In the genomic region with DNA sequence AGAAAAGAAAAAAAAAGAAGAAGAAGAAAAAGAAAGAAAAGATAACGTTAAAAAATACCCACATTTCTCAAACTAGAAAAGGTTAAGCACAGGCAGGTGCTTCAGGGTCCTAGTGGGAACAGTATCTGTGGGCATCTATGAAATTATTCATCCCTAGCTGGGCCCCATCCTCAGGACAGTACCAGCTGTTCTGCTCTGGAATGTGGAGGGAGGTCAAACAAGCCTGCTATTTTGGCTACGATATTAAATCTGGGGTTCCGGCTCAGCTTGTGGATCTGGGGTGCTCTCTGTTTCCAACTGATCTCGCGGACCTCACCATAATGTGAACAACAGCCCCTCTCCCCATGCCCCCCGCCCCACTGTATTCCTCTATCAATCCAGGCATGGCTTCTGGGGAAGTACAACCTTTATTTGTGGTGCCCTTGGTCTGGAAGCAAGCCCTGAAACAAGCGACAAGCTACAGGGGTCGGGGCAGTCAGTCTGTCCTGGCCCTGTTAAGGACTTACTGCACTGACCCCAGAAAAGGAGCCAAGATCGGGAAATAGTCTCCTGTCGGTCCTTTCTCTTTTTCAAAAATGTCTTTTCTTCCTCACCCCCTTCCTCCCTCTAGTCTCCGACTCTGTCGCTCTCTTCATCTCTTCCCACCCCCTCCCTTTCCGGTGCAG, we compare ENCODE assay signal across 7 mouse cellular contexts. TPM values are rescaled to one million over a fixed set of nuclear protein-coding genes. Genes with fewer than 3 reads are reported as not detected.
DNase-seq lines count a peak whose midpoint lies in the region; ATAC-seq and TF ChIP-seq lines count a peak whose summit lies in the region.

No protein-coding gene starts in this region.

- no peaks in the 10 kb centered on the region for H3K36me3 ChIP-seq in thymus, adult 2 months (ENCODE audit: control insufficient read depth, insufficient read depth, low read length)
- H3K36me3 ChIP-seq in heart, embryonic 16.5 days (ENCODE audit: control insufficient read depth, insufficient read depth): no peaks in the 10 kb centered on the region

- ATAC-seq in heart, embryonic 16.5 days (replicated peaks; ENCODE audit: extremely low read depth, insufficient read depth, low FRiP score): peak; percentile 17; the same call in 1 of the 2 replicates
- ATAC-seq in inflammation-experienced regulatory T-cells, adult 6 months: no peak

- no peak for TF ChIP-seq POLR2A in thymus, adult 2 months (IDR thresholded peaks at IDR 0.05; ENCODE audit: control insufficient read depth, extremely low read depth, insufficient read depth, low read length, poor library complexity)

- peak overlapping the region; percentile 9; the same call in 1 of the 2 replicates for H3K27ac ChIP-seq in thymus, adult 2 months (ENCODE audit: control insufficient read depth, insufficient read depth, low read length)
- H3K27ac ChIP-seq in heart, embryonic 16.5 days (ENCODE audit: low read length): peak overlapping the region; percentile 84

- H3K4me2 ChIP-seq in heart, embryonic 16.5 days (ENCODE audit: low read depth, low read length): peak overlapping the region; percentile 69

- H3K9ac ChIP-seq in heart, embryonic 16.5 days (ENCODE audit: low read length): peak overlapping the region; percentile 75

- DNase-seq in thymus, adult 2 months: no peak
- no peak for DNase-seq in thymus, postnatal 25 days
- peak; percentile 24 for DNase-seq in lung, postnatal 10 days
- DNase-seq in frontal cortex, postnatal 36 days (ENCODE audit: low spot score in 2 of 2): no peak
- DNase-seq in frontal cortex, postnatal 25 days (ENCODE audit: low spot score in 2 of 2): no peak

- peaks cover 3% of the 10 kb centered on the region; the same call in 1 of the 2 replicates for H3K27me3 ChIP-seq in thymus, adult 2 months (ENCODE audit: control insufficient read depth, insufficient read depth, low read length)
- H3K27me3 ChIP-seq in heart, embryonic 16.5 days (ENCODE audit: control insufficient read depth, insufficient read depth, low read length): no peaks in the 10 kb centered on the region

- H3K4me3 ChIP-seq in thymus, adult 2 months (ENCODE audit: control insufficient read depth, insufficient read depth, low read length): peak overlapping the region; percentile 41
- peak overlapping the region; percentile 59 for H3K4me3 ChIP-seq in heart, embryonic 16.5 days (ENCODE audit: low read length)

- no peak for TF ChIP-seq CTCF in thymus, adult 2 months (IDR thresholded peaks at IDR 0.05; ENCODE audit: borderline replicate concordance, control insufficient read depth, extremely low read depth, insufficient read depth, low read length, poor library complexity)

- 36% methylated on average over 13 of the region's 13 CpGs for WGBS in thymus, adult 2 months
- 13% methylated on average over 13 of the region's 13 CpGs for WGBS in heart, embryonic 16.5 days

- no peaks in the 10 kb centered on the region for H3K9me3 ChIP-seq in heart, embryonic 16.5 days (replicated peaks; ENCODE audit: control insufficient read depth, low read length)

- H3K4me1 ChIP-seq in thymus, adult 2 months (replicated peaks; ENCODE audit: control insufficient read depth, insufficient read depth, low read length): peaks cover 12% of the 10 kb centered on the region
- H3K4me1 ChIP-seq in heart, embryonic 16.5 days (ENCODE audit: control insufficient read depth, insufficient read depth, low read length): peaks cover 7% of the 10 kb centered on the region

RNA-seq across cellular contexts. Expression of a gene that starts 0.4 kb away (rescaled TPM):
- polyA plus RNA-seq in thymus, adult 2 months (2012; rRNA removed): 2.2 and 2.7 TPM in 2 replicates
- 4.0 and 5.2 TPM in 2 replicates for polyA plus RNA-seq in heart, embryonic 16.5 days (2015; fragmentation: Nextera tagmentation; extraction: Ambion mirVana)
- 1 to 10 TPM in 2 of 3 experiments, not detected in 1; 1.1 to 1.7 TPM for polyA plus RNA-seq in inflammation-experienced regulatory T-cells, adult 6 months (2017; shearing (Covaris generic))

RNA-seq across cellular contexts. Expression of a gene that starts 50.8 kb away (rescaled TPM):
- polyA plus RNA-seq in thymus, adult 2 months (2012; rRNA removed): 3.7 and 5.1 TPM in 2 replicates
- 0.21 TPM in 1 of 2 replicates, not detected in the other for polyA plus RNA-seq in heart, embryonic 16.5 days (2015; fragmentation: Nextera tagmentation; extraction: Ambion mirVana)
- under 1 TPM in 1 of 3 experiments, not detected in 2; 0.26 TPM for polyA plus RNA-seq in inflammation-experienced regulatory T-cells, adult 6 months (2017; shearing (Covaris generic))
